Comparison of ENCODE assay signal across 21 mouse cellular contexts in genomic region chr12:84052609-84053008, GRCm38 (mm10). TPM values are rescaled to one million over a fixed set of nuclear protein-coding genes. Genes with fewer than 3 reads are reported as not detected.
DNase-seq lines count a peak whose midpoint lies in the region; ATAC-seq lines count a peak whose summit lies in the region.
"Had no signal": no experiment of that assay in that cellular context is flagged by ENCODE, and none has a peak within 500 bp of the region (broad histone marks: within the 10 kb centered on the region; RNA-seq: fewer than 3 reads in every experiment).

No protein-coding gene starts in this region.

- no peaks in the 10 kb centered on the region for H3K36me3 ChIP-seq in heart, embryonic 13.5 days
- no peaks in the 10 kb centered on the region for H3K36me3 ChIP-seq in kidney, embryonic 16.5 days (ENCODE audit: insufficient read depth, low read length)
- no peaks in the 10 kb centered on the region for H3K36me3 ChIP-seq in kidney, embryonic 14.5 days (ENCODE audit: control insufficient read depth, insufficient read depth, low read length)
- H3K36me3 ChIP-seq in liver, embryonic 15.5 days (replicated peaks): no peaks in the 10 kb centered on the region
- H3K36me3 ChIP-seq: embryonic facial prominence, embryonic 10.5 days; G1E; midbrain, embryonic 12.5 days had no signal

- H3K9me3 ChIP-seq in heart, embryonic 13.5 days: peaks cover 9% of the 10 kb centered on the region
- H3K9me3 ChIP-seq in kidney, embryonic 16.5 days (ENCODE audit: low read length): peaks cover 5% of the 10 kb centered on the region; the same call in 1 of the 2 replicates
- peaks cover 7% of the 10 kb centered on the region for H3K9me3 ChIP-seq in kidney, embryonic 14.5 days (ENCODE audit: control insufficient read depth, low read length)
- H3K9me3 ChIP-seq in liver, embryonic 15.5 days (replicated peaks): no peaks in the 10 kb centered on the region

- no peak for DNase-seq in heart, postnatal 14 days
- peak; percentile 7 for DNase-seq in brain, adult 2 months (ENCODE audit: low read depth, low spot score)
- no peak for DNase-seq in cerebellum, postnatal 10 days
- DNase-seq: B cell, adult 2 months; cerebellum, adult 9-10 months; layer of hippocampus, adult 9-11 months; right cerebral cortex, postnatal 14 days; thymus, postnatal 36 days had no signal

- H3K9ac ChIP-seq in heart, embryonic 13.5 days: no peak overlapping the region
- no peak overlapping the region for H3K9ac ChIP-seq in kidney, embryonic 16.5 days (replicated peaks; ENCODE audit: low read length)
- H3K9ac ChIP-seq in kidney, embryonic 14.5 days (ENCODE audit: low read depth, low read length): no peak overlapping the region
- H3K9ac ChIP-seq in liver, embryonic 15.5 days: no peak overlapping the region

- 0 out of 2 replicates have a peak overlapping the region, but pooled peaks have one; percentile 59 for H3K4me3 ChIP-seq in heart, embryonic 13.5 days
- no peak overlapping the region for H3K4me3 ChIP-seq in kidney, embryonic 16.5 days (ENCODE audit: low read length)
- H3K4me3 ChIP-seq in kidney, embryonic 14.5 days (ENCODE audit: low read length): no peak overlapping the region
- 0 out of 2 replicates have a peak overlapping the region, but pooled peaks have one; percentile 49 for H3K4me3 ChIP-seq in liver, embryonic 15.5 days (replicated peaks)

- H3K4me1 ChIP-seq in heart, embryonic 13.5 days: peaks cover 8% of the 10 kb centered on the region
- H3K4me1 ChIP-seq in kidney, embryonic 16.5 days (ENCODE audit: insufficient read depth, low read length): peaks cover 4% of the 10 kb centered on the region; the same call in 1 of the 2 replicates
- H3K4me1 ChIP-seq in kidney, embryonic 14.5 days (ENCODE audit: control insufficient read depth, insufficient read depth, low read length): no peaks in the 10 kb centered on the region
- H3K4me1 ChIP-seq in liver, embryonic 15.5 days (replicated peaks): no peaks in the 10 kb centered on the region; the same call in 1 of the 2 replicates

- 79% methylated on average over 7 of the region's 7 CpGs for WGBS in heart, embryonic 13.5 days
- WGBS in kidney, embryonic 16.5 days: 87% methylated on average over 7 of the region's 7 CpGs
- 89% methylated on average over 7 of the region's 7 CpGs for WGBS in kidney, embryonic 14.5 days
- 53% methylated on average over 7 of the region's 7 CpGs for WGBS in liver, embryonic 15.5 days (ENCODE audit: insufficient replicate concordance)

- H3K27me3 ChIP-seq in heart, embryonic 13.5 days (replicated peaks): peaks cover 40% of the 10 kb centered on the region
- peaks cover 11% of the 10 kb centered on the region for H3K27me3 ChIP-seq in kidney, embryonic 16.5 days (ENCODE audit: insufficient read depth, low read length)
- peaks cover 9% of the 10 kb centered on the region; the same call in 1 of the 2 replicates for H3K27me3 ChIP-seq in kidney, embryonic 14.5 days (ENCODE audit: control insufficient read depth, insufficient read depth, low read length)
- H3K27me3 ChIP-seq in liver, embryonic 15.5 days: peaks cover 38% of the 10 kb centered on the region

- H3K27ac ChIP-seq in heart, embryonic 13.5 days (replicated peaks): no peak overlapping the region
- H3K27ac ChIP-seq in kidney, embryonic 16.5 days (ENCODE audit: low read length): no peak overlapping the region
- H3K27ac ChIP-seq in kidney, embryonic 14.5 days (ENCODE audit: low read depth, low read length): no peak overlapping the region
- H3K27ac ChIP-seq in liver, embryonic 15.5 days (replicated peaks): 0 out of 2 replicates have a peak overlapping the region, but pooled peaks have one; percentile 16
- H3K27ac ChIP-seq: embryonic facial prominence, embryonic 10.5 days; midbrain, embryonic 12.5 days had no signal

- peak overlapping the region; percentile 90 for H3K4me2 ChIP-seq in heart, embryonic 13.5 days
- 0 out of 2 replicates have a peak overlapping the region, but pooled peaks have one; percentile 5 for H3K4me2 ChIP-seq in kidney, embryonic 16.5 days (replicated peaks; ENCODE audit: low read depth, low read length)
- no peak overlapping the region for H3K4me2 ChIP-seq in kidney, embryonic 14.5 days (replicated peaks; ENCODE audit: low read depth, low read length)
- H3K4me2 ChIP-seq in liver, embryonic 15.5 days: peak overlapping the region; percentile 59

- no peak for ATAC-seq in heart, embryonic 13.5 days (ENCODE audit: extremely low read depth, insufficient number of reproducible peaks, low FRiP score, low TSS enrichment)
- ATAC-seq in kidney, embryonic 16.5 days (ENCODE audit: low FRiP score, low TSS enrichment): no peak
- no peak for ATAC-seq in kidney, embryonic 14.5 days (ENCODE audit: low FRiP score, low TSS enrichment)
- no peak for ATAC-seq in liver, embryonic 15.5 days (ENCODE audit: insufficient read depth)
- no peak for ATAC-seq in megakaryocyte progenitor cell, adult 5-6 weeks (replicated peaks; ENCODE audit: poor library complexity)
- ATAC-seq: inflammation-experienced regulatory T-cells, adult 6 months; lung, postnatal 0 days had no signal

- intact Hi-C loops in heart, postnatal 14 days (cut with DNase I): loop anchor here (10.0 kb wide), 1 partner anchor 338 kb away; no protein-coding TSS in a partner anchor

RNA-seq across cellular contexts. Expression of gene Acot3, which starts 0.7 kb away (rescaled TPM):
- polyA plus RNA-seq in heart, embryonic 13.5 days (2015; fragmentation: Nextera tagmentation; extraction: Ambion mirVana): 0.20 and 0.52 TPM in 2 replicates
- 1 to 10 TPM; 2.1 to 2.8 TPM for total RNA-seq in heart, postnatal 14 days (2021)
- polyA plus RNA-seq in kidney, embryonic 16.5 days (2015; fragmentation: Nextera tagmentation; extraction: Ambion mirVana): 2.6 and 3.4 TPM in 2 replicates
- polyA plus RNA-seq in kidney, embryonic 14.5 days (2014; fragmentation: Nextera tagmentation; extraction: Ambion mirVana): 0.55 and 0.79 TPM in 2 replicates
- polyA plus RNA-seq in liver, embryonic 15.5 days (2015; fragmentation: Nextera tagmentation; extraction: Ambion mirVana): 6.6 and 7.4 TPM in 2 replicates
- not detected in 2 replicates for total RNA-seq in megakaryocyte progenitor cell, adult 5-6 weeks (2015)
- total RNA-seq in megakaryocyte progenitor cell, adult 5-6 weeks (2017): not detected in 2 replicates
- total RNA-seq: G1E had no signal
- polyA plus RNA-seq: inflammation-experienced regulatory T-cells, adult 6 months; lung, postnatal 0 days had no signal

RNA-seq across cellular contexts. Expression of gene Gm49366, which starts 13.9 kb away (rescaled TPM):
- not detected in 2 replicates for polyA plus RNA-seq in heart, embryonic 13.5 days (2015; fragmentation: Nextera tagmentation; extraction: Ambion mirVana)
- total RNA-seq in heart, postnatal 14 days (2021): not detected
- not detected in 2 replicates for polyA plus RNA-seq in kidney, embryonic 16.5 days (2015; fragmentation: Nextera tagmentation; extraction: Ambion mirVana)
- not detected in 2 replicates for polyA plus RNA-seq in kidney, embryonic 14.5 days (2014; fragmentation: Nextera tagmentation; extraction: Ambion mirVana)
- polyA plus RNA-seq in liver, embryonic 15.5 days (2015; fragmentation: Nextera tagmentation; extraction: Ambion mirVana): not detected in 2 replicates
- not detected in 2 replicates for total RNA-seq in megakaryocyte progenitor cell, adult 5-6 weeks (2015)
- not detected in 2 replicates for total RNA-seq in megakaryocyte progenitor cell, adult 5-6 weeks (2017)
- total RNA-seq: G1E; left cerebral cortex, postnatal 14 days had no signal
- polyA plus RNA-seq: embryonic facial prominence, embryonic 10.5 days; frontal cortex, adult 2 months; G1E; inflammation-experienced regulatory T-cells, adult 6 months; lung, postnatal 0 days; midbrain, embryonic 12.5 days; stomach, embryonic 14.5 days had no signal

RNA-seq across cellular contexts. Expression of gene Acot4, which starts 14.4 kb away (rescaled TPM):
- polyA plus RNA-seq in heart, embryonic 13.5 days (2015; fragmentation: Nextera tagmentation; extraction: Ambion mirVana): 0.19 and 0.66 TPM in 2 replicates
- 1 to 10 TPM in 1 of 2 experiments, under 1 TPM in 1; 0.85 to 1.2 TPM for total RNA-seq in heart, postnatal 14 days (2021)
- 8.0 and 11.5 TPM in 2 replicates for polyA plus RNA-seq in kidney, embryonic 16.5 days (2015; fragmentation: Nextera tagmentation; extraction: Ambion mirVana)
- 1.3 and 3.4 TPM in 2 replicates for polyA plus RNA-seq in kidney, embryonic 14.5 days (2014; fragmentation: Nextera tagmentation; extraction: Ambion mirVana)
- 10.4 and 11.2 TPM in 2 replicates for polyA plus RNA-seq in liver, embryonic 15.5 days (2015; fragmentation: Nextera tagmentation; extraction: Ambion mirVana)
- total RNA-seq in megakaryocyte progenitor cell, adult 5-6 weeks (2015): 0.07 TPM in 1 of 2 replicates, not detected in the other
- 0.03 TPM in 1 of 2 replicates, not detected in the other for total RNA-seq in megakaryocyte progenitor cell, adult 5-6 weeks (2017)
- polyA plus RNA-seq: G1E had no signal

RNA-seq across cellular contexts. Expression of gene Acot5, which starts 16.5 kb away (rescaled TPM):
- polyA plus RNA-seq in heart, embryonic 13.5 days (2015; fragmentation: Nextera tagmentation; extraction: Ambion mirVana): 0.14 TPM in 1 of 2 replicates, not detected in the other
- total RNA-seq in heart, postnatal 14 days (2021): under 1 TPM in 1 of 2 experiments, not detected in 1; 0.24 TPM
- polyA plus RNA-seq in kidney, embryonic 16.5 days (2015; fragmentation: Nextera tagmentation; extraction: Ambion mirVana): not detected in 2 replicates
- polyA plus RNA-seq in kidney, embryonic 14.5 days (2014; fragmentation: Nextera tagmentation; extraction: Ambion mirVana): not detected in 2 replicates
- polyA plus RNA-seq in liver, embryonic 15.5 days (2015; fragmentation: Nextera tagmentation; extraction: Ambion mirVana): 0.06 TPM in 1 of 2 replicates, not detected in the other
- total RNA-seq in megakaryocyte progenitor cell, adult 5-6 weeks (2015): not detected in 2 replicates
- total RNA-seq in megakaryocyte progenitor cell, adult 5-6 weeks (2017): not detected in 2 replicates
- total RNA-seq: G1E had no signal
- polyA plus RNA-seq: embryonic facial prominence, embryonic 10.5 days; G1E; inflammation-experienced regulatory T-cells, adult 6 months; lung, postnatal 0 days; midbrain, embryonic 12.5 days; stomach, embryonic 14.5 days had no signal

RNA-seq across cellular contexts. Expression of gene Acot1, which starts 43.3 kb away (rescaled TPM):
- polyA plus RNA-seq in heart, embryonic 13.5 days (2015; fragmentation: Nextera tagmentation; extraction: Ambion mirVana): 20.8 and 22.4 TPM in 2 replicates
- total RNA-seq in heart, postnatal 14 days (2021): 10 to 100 TPM; 70.0 to 79.3 TPM
- 69.0 and 69.8 TPM in 2 replicates for polyA plus RNA-seq in kidney, embryonic 16.5 days (2015; fragmentation: Nextera tagmentation; extraction: Ambion mirVana)
- polyA plus RNA-seq in kidney, embryonic 14.5 days (2014; fragmentation: Nextera tagmentation; extraction: Ambion mirVana): 48.9 and 55.2 TPM in 2 replicates
- 35.8 and 44.5 TPM in 2 replicates for polyA plus RNA-seq in liver, embryonic 15.5 days (2015; fragmentation: Nextera tagmentation; extraction: Ambion mirVana)
- 10.8 and 14.6 TPM in 2 replicates for total RNA-seq in megakaryocyte progenitor cell, adult 5-6 weeks (2015)
- total RNA-seq in megakaryocyte progenitor cell, adult 5-6 weeks (2017): 11.8 and 13.6 TPM in 2 replicates
- polyA plus RNA-seq: G1E; inflammation-experienced regulatory T-cells, adult 6 months had no signal

Comparison
In these comparisons a context has a peak if more than half of its experiments do, and no peak if none do; other contexts are left out.
1. H3K4me3 ChIP-seq: peak in heart, embryonic 13.5 days (single experiment) and liver, embryonic 15.5 days (single experiment); none in kidney, embryonic 16.5 days (single experiment) and kidney, embryonic 14.5 days (single experiment).